Mouse (Mus musculus) MEL (cell line): ENCODE results near the gene Kbtbd8. TPM values are rescaled to one million over a fixed set of nuclear protein-coding genes. Genes with fewer than 3 reads are reported as not detected.

Experiments
- DNase-seq: peaks from one replicate; pipeline ENCODE4 v3.0.0; 2011; ENCODE audit warnings: low read depth, low spot score
- H3K27ac ChIP-seq: 2 replicates; pipeline ENCODE4 v1.5.1; 2012; ENCODE audit warnings: low read depth, mild to moderate bottlenecking, control low read depth, low read length, moderate library complexity; ENCODE audit not compliant: control insufficient read depth
- H3K27me3 ChIP-seq, 2 experiments: fragments of 150-350 bp in 1 of 2; sonication (generic) in 1 of 2; 2 replicates each; pipeline ENCODE4 v1.6.1; 2012; ENCODE audit warnings: low read length in 2 of 2, mild to moderate bottlenecking in 2 of 2, improper control_type of control experiment in 1 of 2, moderate library complexity in 1 of 2; ENCODE audit not compliant: insufficient read depth in 2 of 2, control insufficient read depth in 1 of 2
- H3K36me3 ChIP-seq, 2 experiments: 2 replicates each; pipeline ENCODE4 v1.6.1; 2012 to 2014; ENCODE audit warnings: low read length in 2 of 2, improper control_type of control experiment in 1 of 2, inconsistent platforms in 1 of 2, mild to moderate bottlenecking in 1 of 2; ENCODE audit not compliant: insufficient read depth in 2 of 2, control insufficient read depth in 1 of 2
- H3K4me1 ChIP-seq, 2 experiments: fragments of 150-350 bp in 1 of 2; sonication (generic) in 1 of 2; 2 replicates each; pipeline ENCODE4 v1.6.1; 2012; ENCODE audit warnings: low read length in 2 of 2, improper control_type of control experiment in 1 of 2, mild to moderate bottlenecking in 1 of 2; ENCODE audit not compliant: insufficient read depth in 2 of 2, control insufficient read depth in 1 of 2
- H3K4me3 ChIP-seq, 2 experiments: fragments of 150-350 bp in 1 of 2; sonication (generic) in 1 of 2; 2 replicates each; pipeline ENCODE4 v1.5.1; 2012; ENCODE audit warnings: low read depth in 2 of 2, low read length in 2 of 2, mild to moderate bottlenecking in 2 of 2, moderate library complexity in 2 of 2, control low read depth in 1 of 2, improper control_type of control experiment in 1 of 2; ENCODE audit not compliant: control insufficient read depth in 1 of 2, insufficient read depth in 1 of 2
- H3K79me2 ChIP-seq: 2 replicates; pipeline ENCODE4 v1.6.1; 2012; ENCODE audit warnings: mild to moderate bottlenecking, low read length, moderate library complexity; ENCODE audit not compliant: control insufficient read depth, poor library complexity, insufficient read depth
- H3K9ac ChIP-seq: 2 replicates; pipeline ENCODE4 v1.6.1; 2012; ENCODE audit warnings: low read depth, mild to moderate bottlenecking, control low read depth, low read length, moderate library complexity; ENCODE audit not compliant: control insufficient read depth, poor library complexity, severe bottlenecking
- H3K9me3 ChIP-seq: fragments of 150-350 bp; sonication (generic); replicated peaks from 2 replicates; pipeline ENCODE4 v1.6.1; 2012; ENCODE audit warnings: mild to moderate bottlenecking, low read length, improper control_type of control experiment, moderate library complexity; ENCODE audit not compliant: insufficient read depth
- CHD2 ChIP-seq: IDR thresholded peaks from 2 replicates; pipeline ENCODE4 v1.6.1; 2011; ENCODE audit warnings: low read length, improper control_type of control experiment
- E2F4 ChIP-seq: IDR thresholded peaks from 2 replicates; pipeline ENCODE4 v1.6.1; 2011; ENCODE audit warnings: low read depth, low read length, improper control_type of control experiment, borderline replicate concordance
- ELF1 ChIP-seq: IDR thresholded peaks from 2 replicates; pipeline ENCODE4 v1.6.1; 2014; ENCODE audit warnings: low read depth, mild to moderate bottlenecking, inconsistent platforms, low read length, improper control_type of control experiment, moderate library complexity
- EP300 ChIP-seq, 2 experiments: IDR thresholded peaks; 2 replicates each; pipeline ENCODE4 v1.6.1; 2011; ENCODE audit warnings: improper control_type of control experiment in 2 of 2, low read length in 2 of 2, low read depth in 1 of 2, mild to moderate bottlenecking in 1 of 2
- ETS1 ChIP-seq: IDR thresholded peaks from 2 replicates; pipeline ENCODE4 v1.6.1; 2012; ENCODE audit warnings: low read depth, mild to moderate bottlenecking, inconsistent platforms, low read length, improper control_type of control experiment, moderate library complexity
- GATA1 ChIP-seq: IDR thresholded peaks from 2 replicates; pipeline ENCODE4 v1.6.1; 2011; ENCODE audit warnings: low read depth, low read length, improper control_type of control experiment
- HCFC1 ChIP-seq: IDR thresholded peaks from 2 replicates; pipeline ENCODE4 v1.6.1; 2012; ENCODE audit warnings: low read depth, mild to moderate bottlenecking, inconsistent platforms, low read length, improper control_type of control experiment, moderate library complexity
- JUND ChIP-seq: IDR thresholded peaks from 2 replicates; pipeline ENCODE4 v1.6.1; 2011; ENCODE audit warnings: low read depth, mild to moderate bottlenecking, improper control_type of control experiment, low read length
- KAT2A ChIP-seq: conservative IDR thresholded peaks from 2 replicates; pipeline ENCODE4 v1.6.1; 2012; ENCODE audit warnings: low read depth, low read length, improper control_type of control experiment, inconsistent platforms
- MAX ChIP-seq: IDR thresholded peaks from 2 replicates; pipeline ENCODE4 v1.6.1; 2011; ENCODE audit warnings: low read length, improper control_type of control experiment
- MXI1 ChIP-seq: IDR thresholded peaks from 2 replicates; pipeline ENCODE4 v1.6.1; 2011; ENCODE audit warnings: mild to moderate bottlenecking, low read depth, low read length, improper control_type of control experiment
- MYC ChIP-seq: IDR thresholded peaks from 2 replicates; pipeline ENCODE4 v1.6.1; 2011; ENCODE audit warnings: low read depth, mild to moderate bottlenecking, low read length, improper control_type of control experiment, moderate library complexity
- NELFE ChIP-seq: IDR thresholded peaks from 2 replicates; pipeline ENCODE4 v1.6.1; 2011; ENCODE audit warnings: low read depth, low read length, improper control_type of control experiment
- POLR2A ChIP-seq, 2 experiments: IDR thresholded peaks; 2 replicates each; pipeline ENCODE4 v1.6.1; 2011 to 2012; ENCODE audit warnings: low read length in 2 of 2, mild to moderate bottlenecking in 2 of 2, control low read depth in 1 of 2, improper control_type of control experiment in 1 of 2, low read depth in 1 of 2, moderate library complexity in 1 of 2; ENCODE audit not compliant: control insufficient read depth in 1 of 2, insufficient read depth in 1 of 2, poor library complexity in 1 of 2
- RAD21 ChIP-seq: IDR thresholded peaks from 2 replicates; pipeline ENCODE4 v1.6.1; 2011; ENCODE audit warnings: mild to moderate bottlenecking, low read depth, low read length, improper control_type of control experiment
- SIN3A ChIP-seq: IDR thresholded peaks from 2 replicates; pipeline ENCODE4 v1.6.1; 2012; ENCODE audit warnings: low read length, improper control_type of control experiment, inconsistent platforms
- TBP ChIP-seq: IDR thresholded peaks from 2 replicates; pipeline ENCODE4 v1.8.0; 2011; ENCODE audit warnings: low read depth, low read length, improper control_type of control experiment
- TCF12 ChIP-seq: IDR thresholded peaks from 2 replicates; pipeline ENCODE4 v1.6.1; 2014; ENCODE audit warnings: low read depth, mild to moderate bottlenecking, inconsistent platforms, low read length, improper control_type of control experiment, moderate library complexity
- UBTF ChIP-seq: IDR thresholded peaks from 2 replicates; pipeline ENCODE4 v1.6.1; 2012; ENCODE audit warnings: low read depth, mild to moderate bottlenecking, inconsistent platforms, low read length, improper control_type of control experiment, moderate library complexity, borderline replicate concordance; ENCODE audit not compliant: insufficient read depth
- USF1 ChIP-seq: IDR thresholded peaks from 2 replicates; pipeline ENCODE4 v1.6.1; 2014; ENCODE audit warnings: low read depth, mild to moderate bottlenecking, inconsistent platforms, low read length, improper control_type of control experiment, moderate library complexity
- ZNF384 ChIP-seq: IDR thresholded peaks from 2 replicates; pipeline ENCODE4 v1.6.1; 2012; ENCODE audit warnings: low read depth, mild to moderate bottlenecking, inconsistent platforms, low read length, improper control_type of control experiment
- polyA plus RNA-seq, 2 experiments: library from polyadenylated mRNA; stranded (reverse) in 1 of 2; unstranded in 1 of 2; fragments of >175 nt in 1 of 2; fragments of >200 nt in 1 of 2; gene quantifications; 2 replicates each; pipeline versions ENCODE4 v1.2.1 to v1.2.4; 2012; ENCODE audit warnings: low replicate concordance in 2 of 2, low read depth in 1 of 2; ENCODE audit not compliant: insufficient read length in 2 of 2, insufficient read depth in 1 of 2, missing spikeins in 1 of 2
- total RNA-seq: library from RNA; depleted of rRNA; stranded (reverse); fragments of 300-350 nt; gene quantifications from 2 replicates; pipeline ENCODE4 v1.2.3, GENCODE M21; 2012

Gene Kbtbd8
- total and polyA plus RNA-seq, 3 experiments: 7.0 to 13.5 TPM; not detected in 1

DNA sequence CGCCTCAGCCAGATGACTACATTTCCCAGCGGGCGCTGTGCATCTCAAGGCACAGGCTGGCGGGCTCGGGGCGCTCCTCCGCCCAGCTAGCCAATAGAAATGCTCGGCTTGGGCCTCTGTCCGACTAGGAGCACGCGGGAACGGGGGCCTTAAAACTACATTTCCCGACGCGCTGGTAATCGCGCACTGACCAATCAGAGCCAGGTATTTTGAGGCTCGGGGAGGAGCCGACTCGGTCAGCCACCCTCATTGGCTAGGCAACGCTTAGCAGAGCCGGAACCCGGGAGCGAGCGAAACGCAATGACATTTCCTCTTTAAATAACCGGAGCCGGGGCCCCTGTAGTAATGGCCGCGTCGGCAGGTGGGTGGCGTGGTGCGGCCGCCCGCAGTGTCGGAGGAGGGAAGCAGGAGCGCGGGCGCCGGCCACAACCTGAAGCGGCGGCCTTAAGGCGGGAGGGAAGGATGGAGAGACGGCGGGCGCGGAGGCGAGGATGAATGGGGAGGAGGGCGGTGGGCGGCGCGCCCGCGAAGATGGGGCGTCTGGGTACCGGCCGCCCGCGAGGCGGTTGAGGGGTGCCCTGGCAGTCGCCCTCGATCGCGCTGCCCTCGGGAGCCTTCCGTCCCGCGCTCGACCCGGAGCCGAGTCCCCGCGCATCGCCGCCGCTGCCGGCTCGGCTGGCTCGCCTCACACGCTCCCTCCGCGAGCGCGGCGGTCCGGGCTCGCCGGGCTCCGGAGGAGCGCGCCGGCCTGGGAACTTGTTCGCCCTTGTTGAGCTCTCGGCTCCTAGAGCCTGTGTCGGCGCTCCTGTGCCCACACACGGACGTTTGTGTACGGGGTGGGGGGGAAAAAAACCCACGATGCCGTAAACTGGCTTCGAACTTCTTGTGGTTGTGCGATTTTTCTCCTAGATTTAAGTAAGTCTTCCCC lies 838 bp downstream of the Kbtbd8 start:
- DNase-seq: peak; percentile 99
- TF ChIP-seq JUND (no peak), SIN3A (peak; percentile 85), HCFC1 (peak; percentile 98), E2F4 (peak; percentile 81; the same call in 1 of the 2 replicates), ZNF384 (no peak), MYC (peak; percentile 84; the same call in 1 of the 2 replicates), NELFE (peak; percentile 86), GATA1 (0 out of 2 replicates have a peak, but pooled peaks have one; percentile 18), ETS1 (no peak), KAT2A (peak; percentile 93), POLR2A (IDR thresholded peaks at IDR 0.05; ENCODE audit: control insufficient read depth in 1 of 2, insufficient read depth in 1 of 2, low read depth in 1 of 2, low read length in 2 of 2, poor library complexity in 1 of 2) (peak; percentile 88 to 89), UBTF (peak; percentile 25; the same call in 1 of the 2 replicates), TBP (peak; percentile 80; the same call in 1 of the 2 replicates), MAX (peak; percentile 81), USF1 (0 out of 2 replicates have a peak, but pooled peaks have one; percentile 16), RAD21 (no peak), ELF1 (peak; percentile 80), MXI1 (peak; percentile 91)
- TF ChIP-seq, all 39 proteins: peak for 14
- H3K79me2 ChIP-seq: peaks cover 26% of the 10 kb centered on the region
- H3K27ac ChIP-seq: peak overlapping the region; percentile 33
- peaks cover 4 to 30% of the 10 kb centered on the region in 2 experiments; a peak in 3 of 4 replicates for H3K36me3 ChIP-seq
- H3K27me3 ChIP-seq: no peaks in the 10 kb centered on the region
- H3K4me3 ChIP-seq: peak overlapping the region; percentile 69 to 70
- peak overlapping the region; percentile 73 for H3K9ac ChIP-seq
- H3K9me3 ChIP-seq: no peaks in the 10 kb centered on the region
- peaks cover 5 to 11% of the 10 kb centered on the region in 2 experiments for H3K4me1 ChIP-seq

DNA sequence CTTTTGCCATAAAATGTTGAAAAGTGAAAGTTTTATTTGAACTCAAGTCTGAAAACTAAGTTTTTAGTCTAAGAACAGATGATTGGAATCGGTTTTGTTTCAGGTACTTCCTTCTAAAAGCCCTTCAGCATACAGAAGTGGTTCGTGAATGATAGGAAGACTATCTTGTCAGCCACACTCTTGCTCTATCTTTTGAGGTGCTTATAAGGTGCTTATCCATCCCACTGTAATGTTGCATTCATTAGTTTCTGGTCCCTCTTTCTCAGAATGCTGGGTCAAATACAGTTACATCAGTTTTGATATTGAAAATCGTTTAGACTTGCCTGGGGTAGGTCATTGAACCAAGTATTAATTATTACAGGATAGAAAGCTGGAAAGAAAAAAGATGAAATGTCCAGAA lies 2.3 kb downstream of the Kbtbd8 start:
- Histone ChIP-seq H3K4me1 (peaks cover 8 to 13% of the 10 kb centered on the region in 2 experiments), H3K9me3 (no peaks in the 10 kb centered on the region), H3K27me3 (no peaks in the 10 kb centered on the region), H3K36me3 (peaks cover 6 to 42% of the 10 kb centered on the region in 2 experiments; a peak in 3 of 4 replicates), H3K4me3 (peak overlapping the region in 1 of 2 experiments; percentile 15; a peak in 1 of 4 replicates), H3K27ac (no peak overlapping the region; the same call in 1 of the 2 replicates), H3K79me2 (peaks cover 30% of the 10 kb centered on the region), H3K9ac (no peak overlapping the region)
- peak; percentile 37 for DNase-seq
- TF ChIP-seq CHD2: no peak
- peak; percentile 40 to 60; a peak in 3 of 4 replicates for TF ChIP-seq EP300 (IDR thresholded peaks at IDR 0.05; ENCODE audit: low read depth in 1 of 2, low read length in 2 of 2)
- peak; percentile 41 for TF ChIP-seq GATA1
- 0 out of 2 replicates have a peak, but pooled peaks have one; percentile 17 for TF ChIP-seq TCF12
